Mouse (Mus musculus): ENCODE measurements at regions not wholly inside any gene's neighbourhood (a gene's known extent, or its start where the extent isn't known, plus 50 kb on each side); places are given as distances from the start of the nearest gene placed in this dataset.
A peak's percentile ranks its signal among the peaks of the same experiment; 100 is the strongest.

DNA sequence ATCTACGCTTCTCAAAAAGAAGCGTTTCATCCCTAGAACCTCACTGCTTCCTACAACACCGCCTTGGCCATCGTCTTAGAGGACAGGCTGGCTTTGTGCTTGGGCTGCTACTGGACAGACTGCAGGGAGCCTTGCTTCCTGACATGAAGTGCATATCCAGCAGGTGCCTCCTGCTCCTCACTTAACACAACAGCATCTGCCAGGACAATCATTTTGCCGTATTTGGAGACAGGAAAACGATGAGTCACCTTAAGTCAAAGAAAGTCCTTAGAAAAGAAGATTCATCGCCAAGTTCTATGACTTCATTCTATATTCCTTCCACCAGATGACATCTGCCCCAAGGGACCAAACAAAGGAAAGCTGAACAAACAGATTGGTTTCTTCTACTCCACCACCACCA is 98.5 kb upstream of the Sgk1 start:
- no peak for DNase-seq

- no peak for DNase-seq
Observed at GRCm38 (mm10) chr10:21785110-21785509, 96.9 kb upstream of the Sgk1 start.

DNA sequence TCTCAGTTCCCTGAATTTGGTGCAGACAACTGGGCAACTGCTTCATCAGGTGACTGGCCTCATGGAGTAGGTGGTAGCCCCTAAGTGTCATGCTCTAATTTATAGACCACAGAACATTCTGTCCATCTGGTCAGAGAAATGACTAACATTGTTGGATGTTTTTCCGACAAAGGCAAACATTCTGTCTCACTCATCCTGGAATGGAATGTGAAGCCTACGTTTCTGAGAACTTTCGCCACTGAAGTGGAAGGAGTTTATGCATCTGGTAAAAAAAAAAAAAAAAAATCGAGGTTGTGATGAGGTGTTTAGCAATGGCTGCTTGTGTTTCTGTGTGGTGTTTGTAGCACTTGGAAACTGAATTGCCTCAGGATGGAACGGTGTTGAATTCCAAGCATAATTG is 96.2 kb upstream of the Sgk1 start:
- DNase-seq: no peak

DNA sequence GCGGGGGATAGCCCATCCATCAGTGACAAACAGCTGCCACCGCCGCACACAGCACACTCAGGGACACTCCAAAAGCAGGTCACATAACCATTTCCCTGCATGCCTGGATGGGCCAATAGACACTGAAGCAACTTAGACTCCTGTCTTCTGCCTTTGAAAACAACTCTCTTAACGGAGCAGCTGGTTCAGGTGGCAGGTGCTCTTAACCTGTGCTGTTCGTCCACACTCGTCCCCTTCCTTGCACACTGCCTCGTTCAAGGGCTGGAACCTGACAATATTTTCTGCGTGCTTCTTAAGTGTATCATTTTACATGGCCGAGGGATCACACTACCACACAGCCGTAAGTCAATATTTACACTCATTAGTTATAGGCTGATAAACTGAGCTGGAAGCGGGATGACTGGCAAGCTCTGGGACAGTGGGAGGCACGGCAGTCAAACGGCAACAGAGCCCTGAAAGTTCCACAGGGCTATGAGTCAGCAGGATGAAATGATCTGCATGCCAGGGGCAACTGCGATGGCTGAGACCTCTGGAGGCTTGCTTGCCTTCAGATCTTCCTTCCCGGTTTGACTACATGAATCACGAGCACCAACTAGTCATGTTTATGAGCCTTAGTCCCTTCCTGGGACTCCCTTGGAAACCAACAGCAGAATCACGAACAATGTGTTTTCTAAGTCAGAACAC is 92.0 kb upstream of the Sgk1 start:
- DNase-seq: no peak

- DNase-seq: no peak
Observed at GRCm38 (mm10) chr10:21790991-21791390, 91.0 kb upstream of the Sgk1 start.

GRCm38 (mm10) chr10:21792431-21792830 is 89.6 kb upstream of the Sgk1 start:
- DNase-seq: no peak

GRCm38 (mm10) chr10:21793641-21794040 is 88.3 kb upstream of the Sgk1 start:
- no peak for DNase-seq

- no peak for DNase-seq
Observed at GRCm38 (mm10) chr10:21796386-21796785, 85.6 kb upstream of the Sgk1 start.

- DNase-seq: no peak
Observed at GRCm38 (mm10) chr10:21798103-21798502, 83.9 kb upstream of the Sgk1 start.

GRCm38 (mm10) chr10:21801556-21801955 is 80.4 kb upstream of the Sgk1 start:
- no peak for DNase-seq

GRCm38 (mm10) chr10:21803184-21803583 is 78.8 kb upstream of the Sgk1 start:
- no peak for DNase-seq

DNA sequence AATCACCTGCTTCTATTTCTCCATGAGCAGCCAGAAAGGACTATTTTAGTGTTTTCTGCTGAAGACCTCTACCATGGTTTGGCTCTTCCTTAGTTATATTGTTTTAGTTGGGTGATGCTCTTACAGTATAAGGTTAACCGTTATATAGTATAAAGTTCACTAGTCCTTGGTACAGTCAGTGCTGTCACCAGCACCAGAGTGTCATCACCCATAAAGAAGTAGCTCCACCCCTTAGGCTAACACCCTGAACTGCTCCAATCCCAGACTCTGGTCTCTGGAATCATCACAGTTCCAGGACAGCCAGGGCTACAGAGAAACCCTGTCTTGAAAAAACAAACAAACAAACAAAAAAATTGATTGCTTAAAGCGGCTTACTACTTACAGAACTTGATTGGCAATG is 77.2 kb upstream of the Sgk1 start:
- DNase-seq: no peak

DNA sequence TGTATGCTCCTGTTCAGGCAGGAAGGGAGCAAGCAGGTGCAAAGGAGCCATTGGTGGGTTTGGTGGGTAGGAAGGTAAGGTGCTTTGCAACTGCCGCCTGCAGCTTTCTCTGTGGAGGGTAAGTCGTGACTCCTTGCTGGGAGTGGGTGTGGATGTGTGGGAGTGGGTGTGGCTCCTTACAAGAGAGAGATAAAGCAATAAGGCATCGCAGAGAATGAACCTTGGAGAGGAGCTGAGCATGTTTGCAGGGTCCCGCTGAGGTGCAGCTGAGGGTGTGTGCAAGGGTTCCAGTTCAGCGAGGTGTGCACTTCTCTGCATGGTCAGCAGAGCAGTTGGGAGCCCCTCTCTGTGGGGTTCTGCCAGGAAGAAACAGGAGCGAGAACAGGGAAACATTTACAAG is 76.4 kb upstream of the Sgk1 start:
- DNase-seq: no peak

GRCm38 (mm10) chr10:21806716-21807115 is 75.3 kb upstream of the Sgk1 start:
- no peak for DNase-seq

DNA sequence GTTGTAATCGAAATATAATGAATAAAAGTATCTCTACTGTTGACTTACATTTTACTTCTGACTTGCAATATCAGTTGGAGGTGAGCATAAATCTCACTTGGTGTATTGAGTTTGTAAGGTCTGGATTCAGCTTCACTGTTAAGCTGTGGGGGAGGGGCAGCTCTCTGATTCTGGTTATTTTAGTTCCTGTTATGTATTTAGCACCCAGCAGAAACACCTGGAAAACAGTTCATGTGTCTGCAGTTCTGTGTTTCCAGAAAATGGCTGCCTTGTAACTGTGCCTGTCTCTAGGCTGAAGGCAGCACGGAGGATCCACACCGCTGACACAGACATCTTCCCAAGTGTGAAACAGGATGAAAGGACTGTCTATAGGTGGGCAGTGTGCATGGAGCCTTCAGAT is 62.3 kb upstream of the Sgk1 start:
- DNase-seq: no peak

DNA sequence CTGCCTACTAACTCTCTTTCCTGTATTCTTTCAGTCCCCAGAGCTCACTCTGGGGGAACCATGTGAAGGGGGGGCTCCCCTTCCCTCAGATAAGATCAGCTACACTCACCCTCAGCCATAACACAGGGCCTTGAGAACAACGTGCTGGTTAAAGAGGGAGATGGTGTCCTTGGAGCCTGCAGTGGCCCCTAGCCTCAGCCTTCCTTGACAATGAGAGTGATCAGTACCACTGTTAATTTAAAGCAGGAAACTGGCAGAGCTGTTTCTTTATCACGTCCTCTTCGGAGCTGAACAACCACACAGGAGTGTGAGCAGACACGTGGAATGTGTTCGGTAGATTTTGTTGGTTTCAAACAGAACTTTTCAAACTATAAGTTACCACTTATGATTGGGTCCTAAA is 60.6 kb upstream of the Sgk1 start:
- DNase-seq: no peak

DNA sequence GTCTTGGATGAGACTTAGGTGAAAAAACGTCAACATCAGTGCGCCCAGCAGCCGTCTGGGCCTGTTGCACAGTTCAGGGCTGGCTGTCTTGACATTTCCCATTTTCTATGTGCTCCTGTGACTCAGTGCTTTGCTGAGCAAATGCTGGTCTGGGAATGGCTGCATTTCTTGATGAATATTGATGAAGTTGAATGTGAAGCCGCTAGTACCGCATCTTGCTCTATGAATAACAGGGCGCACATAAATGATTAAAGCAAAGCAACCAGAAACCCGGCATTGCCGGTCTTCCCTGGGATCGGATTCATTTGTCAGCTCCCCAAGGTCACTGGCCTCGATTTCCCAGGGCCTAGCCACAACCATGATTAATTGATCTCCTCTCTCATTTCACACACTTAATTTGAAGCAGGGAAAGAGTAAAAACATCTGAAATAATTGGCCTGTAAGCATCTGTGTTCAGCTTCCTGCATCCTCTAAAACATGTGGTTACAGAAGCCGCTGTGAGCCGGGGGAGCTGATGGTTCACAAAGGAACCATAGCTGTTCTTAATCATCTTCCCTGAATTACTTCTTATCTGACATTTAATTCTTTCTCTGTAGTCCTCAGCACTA is 57.5 kb upstream of the Sgk1 start:
- peak; percentile 62 for DNase-seq

DNA sequence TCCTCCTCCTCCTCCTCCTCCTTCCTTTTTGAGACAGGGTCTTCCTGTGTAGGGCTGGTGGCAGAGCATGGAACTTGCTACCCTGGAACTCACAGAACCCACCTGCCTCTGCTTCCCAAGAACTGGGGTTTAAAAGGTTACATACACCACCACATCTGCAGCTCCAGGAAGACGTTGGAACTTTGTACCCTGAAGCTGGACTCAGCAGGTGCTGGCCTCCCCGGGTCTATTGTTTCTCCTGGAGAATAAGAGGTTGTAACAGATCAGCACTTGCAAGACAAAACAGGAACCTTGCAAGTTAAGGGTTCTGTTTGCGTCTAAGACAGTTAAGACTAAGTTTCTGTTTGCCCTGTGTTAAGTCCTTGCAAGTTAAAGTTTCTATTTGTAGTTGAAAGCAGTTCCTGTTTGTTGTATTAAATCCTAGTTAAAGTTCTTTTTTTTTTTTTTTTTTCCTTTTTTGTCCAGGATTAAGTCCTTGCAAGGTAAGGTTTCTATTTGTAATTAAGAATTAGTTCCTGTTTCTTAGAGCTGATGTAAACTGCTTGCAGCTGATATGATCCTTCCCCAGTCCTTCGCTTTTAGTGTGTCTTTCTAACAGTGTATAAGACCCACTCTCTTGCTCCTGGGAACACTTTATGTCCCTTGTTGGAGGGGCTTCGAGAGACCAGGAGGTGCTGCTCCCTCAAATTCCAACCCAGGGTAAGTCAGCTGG is 55.0 kb upstream of the Sgk1 start:
- DNase-seq: no peak

DNA sequence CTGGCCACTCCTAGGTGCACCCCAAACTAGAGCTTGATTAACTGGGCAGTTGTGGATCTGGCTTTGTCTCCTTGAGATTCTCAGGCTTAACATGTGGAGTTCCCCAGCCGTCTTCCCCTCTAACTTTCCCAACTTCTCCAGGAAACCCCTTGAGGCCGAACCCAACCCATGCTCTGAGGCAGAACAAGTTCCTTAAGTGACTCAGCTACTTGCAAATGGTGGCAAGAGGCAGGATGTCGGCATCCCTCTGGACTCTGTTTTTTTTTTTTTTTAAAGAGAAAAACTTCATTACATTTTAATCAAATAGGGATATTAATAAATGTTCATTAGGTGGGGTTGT is 54.5 kb upstream of the Sgk1 start:
- DNase-seq: no peak

DNA sequence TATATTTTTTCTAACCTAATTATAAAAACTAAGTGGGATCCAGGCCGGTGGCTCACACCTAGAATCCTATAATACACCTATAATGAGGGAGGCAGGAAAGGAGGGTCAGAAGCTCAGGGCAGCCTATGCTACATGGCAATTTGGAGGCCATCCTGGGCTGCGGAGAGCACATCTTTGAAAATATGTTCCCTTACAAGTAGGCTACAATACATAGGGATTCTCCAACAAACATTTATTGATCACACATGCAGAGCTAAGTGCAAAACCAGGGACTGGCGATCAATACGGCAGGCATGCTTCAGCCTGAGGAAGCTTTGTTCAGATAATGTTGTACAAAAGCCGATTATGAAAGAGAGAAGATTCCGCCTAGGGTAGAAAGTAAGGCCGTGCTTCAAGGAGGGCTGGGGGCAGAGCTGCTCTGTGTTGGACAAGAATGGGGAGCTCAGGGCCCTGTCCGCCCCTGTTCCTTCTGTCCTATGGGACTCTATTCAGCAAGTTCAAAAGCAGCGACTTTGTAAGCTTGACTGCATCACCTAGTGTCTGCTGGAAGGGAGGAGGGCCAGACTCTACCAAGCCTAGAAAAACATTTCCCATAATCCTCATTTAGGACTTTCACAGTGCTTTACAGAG is 53.4 kb upstream of the Sgk1 start:
- no peak for DNase-seq

- peak; percentile 70 for DNase-seq
Observed at GRCm38 (mm10) chr10:21829062-21829731, 52.8 kb upstream of the Sgk1 start.

DNA sequence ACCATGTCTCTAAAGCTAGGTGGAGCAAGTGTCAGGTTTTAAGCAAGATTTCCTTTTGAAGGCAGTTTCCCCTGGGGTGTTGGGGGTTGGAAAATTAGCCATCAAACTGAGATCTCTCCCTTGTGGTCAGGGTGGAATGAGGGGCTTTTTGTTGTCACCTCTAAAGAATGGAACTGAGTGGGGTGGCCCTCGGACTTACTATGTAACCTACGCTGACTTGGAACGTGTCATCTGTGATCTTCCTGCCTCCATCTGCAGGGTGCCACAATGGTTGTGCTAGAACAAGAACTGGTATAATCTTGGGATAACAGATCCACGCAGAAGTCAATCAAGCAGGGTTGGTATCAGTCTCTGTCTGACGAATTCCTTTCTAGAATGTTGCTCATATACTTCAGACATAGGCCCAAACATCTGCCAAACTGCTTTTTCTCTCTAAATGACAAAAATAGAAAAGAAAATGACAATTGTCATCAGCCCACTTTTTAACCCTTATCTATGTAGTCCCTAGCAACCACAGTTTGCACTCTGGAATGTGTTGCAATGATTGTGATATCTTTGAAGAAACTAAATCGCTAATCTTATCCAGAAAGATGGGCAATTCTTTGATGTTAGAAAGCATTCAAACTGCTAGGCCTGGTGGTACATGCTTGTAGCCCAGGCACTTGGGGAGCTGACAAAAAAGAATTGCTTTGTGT is 50.8 kb upstream of the Sgk1 start:
- no peak for DNase-seq

All from embryo, embryonic 11 days (tissue).